Mouse (Mus musculus): ENCODE results near the gene Slc25a25. TPM values are rescaled to one million over a fixed set of nuclear protein-coding genes. Genes with fewer than 3 reads are reported as not detected.
A peak's percentile ranks its signal among the peaks of the same experiment; 100 is the strongest.

Gene Slc25a25
- total and polyA plus RNA-seq, 3 experiments, result 6.6 to 10.0 (median 9.8) TPM

DNA sequence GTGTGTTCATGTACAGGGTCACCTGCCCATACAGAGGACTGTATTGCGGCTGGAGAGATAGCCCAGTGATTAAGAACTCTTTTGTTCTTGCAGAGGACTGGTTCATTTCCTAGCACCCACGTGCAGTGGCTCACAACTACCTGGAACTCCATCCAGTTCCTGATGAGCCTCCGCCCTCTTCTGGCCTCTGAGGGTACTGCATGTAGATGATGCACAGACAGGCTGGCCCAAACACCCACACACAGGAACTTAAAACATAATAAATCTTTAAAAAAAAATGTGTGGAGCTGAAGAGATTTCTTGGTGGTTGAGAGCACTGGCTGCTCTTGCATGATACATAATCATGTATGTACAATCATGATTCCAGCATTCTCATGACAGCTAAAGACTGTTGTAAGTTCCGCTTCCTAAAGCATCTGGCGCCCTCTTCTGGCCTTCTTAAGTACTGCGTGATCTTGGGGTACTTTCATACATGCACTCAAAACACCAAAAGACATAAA is 35.9 kb upstream of the Slc25a25 start:
- H3K27me3 ChIP-seq (replicated peaks), result no peaks in the 10 kb centered on the region
- no peaks in the 10 kb centered on the region for H3K36me3 ChIP-seq (replicated peaks in 1 of 2; ENCODE audit: control insufficient read depth in 1 of 2, insufficient read depth in 1 of 2, low read length in 1 of 2)
- H3K4me1 ChIP-seq (ENCODE audit: control insufficient read depth in 1 of 2, insufficient read depth in 2 of 2), result peaks cover 0 to 9% of the 10 kb centered on the region in 2 experiments; a peak in 2 of 4 replicates
- H3K4me3 ChIP-seq (replicated peaks in 1 of 3; ENCODE audit: low read depth in 2 of 3, low read length in 2 of 3, poor library complexity in 1 of 3), result no peak overlapping the region
- DNase-seq (ENCODE audit: extremely low read depth), result peak; percentile 93
- no peaks in the 10 kb centered on the region for H3K9me3 ChIP-seq (replicated peaks; ENCODE audit: low read length)
- no peak overlapping the region for H3K9ac ChIP-seq (ENCODE audit: insufficient read depth, low read depth)
- in situ Hi-C loops (cut with MboI; ENCODE audit: low pct_ligation_motif_present, low pct_unique_long_range_greater_than_20kb, low sequenced_read_pairs) (loop anchor here (5.0 kb wide), 2 partner anchors 35 to 85 kb away; partner anchors contain the start of genes Naif1 and Slc25a25), dilution Hi-C loops (cut with MboI; ENCODE audit: extremely low pct_ligation_motif_present, extremely low pct_unique_long_range_greater_than_20kb, low sequenced_read_pairs) (no loop called here)
- TF ChIP-seq MAZ (IDR thresholded peaks at IDR 0.05; ENCODE audit: low read depth, low read length) (no peak), ELF1 (IDR thresholded peaks at IDR 0.05; ENCODE audit: low read depth, low read length) (peak; percentile 46), MEF2A (IDR thresholded peaks at IDR 0.05; ENCODE audit: borderline replicate concordance, low read depth, low read length) (no peak), CHD1 (IDR thresholded peaks at IDR 0.05; ENCODE audit: low read depth, low read length) (no peak), RCOR1 (conservative IDR thresholded peaks at IDR 0.05; ENCODE audit: low read depth, low read length) (no peak), ETS1 (conservative IDR thresholded peaks at IDR 0.05; ENCODE audit: low read depth, low read length) (no peak), TBP (conservative IDR thresholded peaks at IDR 0.05; ENCODE audit: low read depth, low read length) (no peak), MYC (IDR thresholded peaks at IDR 0.05; ENCODE audit: low read depth, low read length) (peak; percentile 89), SMC3 (IDR thresholded peaks at IDR 0.05; ENCODE audit: low read depth, low read length) (peak; percentile 64), IRF4 (IDR thresholded peaks at IDR 0.05; ENCODE audit: low read depth, low read length) (peak; percentile 60; the same call in 1 of the 2 replicates), USF1 (IDR thresholded peaks at IDR 0.05; ENCODE audit: low read depth, low read length) (peak; percentile 29; the same call in 1 of the 2 replicates), E2F4 (IDR thresholded peaks at IDR 0.05; ENCODE audit: insufficient replicate concordance, low read depth, low read length) (no peak), BHLHE40 (IDR thresholded peaks at IDR 0.05; ENCODE audit: low read depth, low read length) (peak; percentile 86), MAX (IDR thresholded peaks at IDR 0.05; ENCODE audit: low read length) (peak; percentile 73), RAD21 (IDR thresholded peaks at IDR 0.05; ENCODE audit: low read depth, low read length) (peak; percentile 52), NRF1 (IDR thresholded peaks at IDR 0.05; ENCODE audit: low read depth, low read length) (no peak), CTCF (conservative IDR thresholded peaks at IDR 0.05 in 1 of 2, IDR thresholded peaks at IDR 0.05 in 1 of 2; ENCODE audit: low read depth in 2 of 2, low read length in 2 of 2) (peak; percentile 73 to 85), MXI1 (IDR thresholded peaks at IDR 0.05; ENCODE audit: low read depth, low read length) (peak; percentile 75; the same call in 1 of the 2 replicates), HCFC1 (IDR thresholded peaks at IDR 0.05; ENCODE audit: low read depth, low read length) (peak; percentile 28; the same call in 1 of the 2 replicates), GABPA (IDR thresholded peaks at IDR 0.05; ENCODE audit: insufficient replicate concordance, low read depth, low read length) (no peak), PAX5 (IDR thresholded peaks at IDR 0.05; ENCODE audit: low read length) (no peak)
- H3K27ac ChIP-seq (ENCODE audit: insufficient read depth, low read depth), result no peak overlapping the region
- no peaks in the 10 kb centered on the region for H3K79me2 ChIP-seq (replicated peaks; ENCODE audit: control insufficient read depth, extremely low read depth, insufficient read depth, poor library complexity, severe bottlenecking)
- H3K4me2 ChIP-seq (ENCODE audit: insufficient read depth, low read depth, poor library complexity, severe bottlenecking), result no peak overlapping the region
